Mouse (Mus musculus) midbrain, embryonic 16.5 days (tissue): ENCODE results near the gene Pik3r5. TPM values are rescaled to one million over a fixed set of nuclear protein-coding genes. Genes with fewer than 3 reads are reported as not detected.

ENCODE experiments used
- ATAC-seq: fragments of 200-750 bp; cut with Nextera tagmentation; 2 replicates; pipeline ENCODE4 v1.8.0; 2017; ENCODE audit warnings: moderate TSS enrichment
- H3K27ac ChIP-seq: fragments of 300-500 bp; sonication (generic); 2 replicates; pipeline ENCODE4 v1.5.1; 2014; ENCODE audit warnings: mild to moderate bottlenecking, low read length, mixed read lengths
- H3K27me3 ChIP-seq: fragments of 300-500 bp; sonication (generic); 2 replicates; pipeline ENCODE4 v1.6.1; 2014; ENCODE audit warnings: low read depth, low read length, mixed read lengths; ENCODE audit not compliant: control insufficient read depth, insufficient read depth
- H3K36me3 ChIP-seq: fragments of 300-500 bp; sonication (generic); 2 replicates; pipeline ENCODE4 v1.6.1; 2014; ENCODE audit warnings: mild to moderate bottlenecking, low read length, moderate library complexity, mixed read lengths; ENCODE audit not compliant: control insufficient read depth, insufficient read depth
- H3K4me1 ChIP-seq: fragments of 300-500 bp; sonication (generic); 2 replicates; pipeline ENCODE4 v1.6.1; 2014; ENCODE audit warnings: mild to moderate bottlenecking, low read length, mixed read lengths; ENCODE audit not compliant: control insufficient read depth, insufficient read depth
- H3K4me2 ChIP-seq: fragments of 300-500 bp; sonication (generic); 2 replicates; pipeline ENCODE4 v1.6.1; 2014; ENCODE audit warnings: mild to moderate bottlenecking, low read length, mixed read lengths
- H3K4me3 ChIP-seq: fragments of 300-500 bp; sonication (generic); 2 replicates; pipeline ENCODE4 v1.5.1; 2014; ENCODE audit warnings: low read depth, mild to moderate bottlenecking, low read length, moderate library complexity, mixed read lengths
- H3K9ac ChIP-seq: fragments of 300-500 bp; sonication (generic); 2 replicates; pipeline ENCODE4 v1.6.1; 2014; ENCODE audit warnings: low read depth, low read length, mixed read lengths
- H3K9me3 ChIP-seq: fragments of 300-500 bp; sonication (generic); replicated peaks from 2 replicates; pipeline ENCODE4 v1.6.1; 2014; ENCODE audit warnings: mild to moderate bottlenecking, low read length, mixed read lengths; ENCODE audit not compliant: control insufficient read depth, poor library complexity, severe bottlenecking
- WGBS: fragments of 180-500 bp; shearing (Covaris S2); extraction: QIAGEN DNeasy Blood & Tissue Kit; methylation state at CpG from one replicate; pipeline ENCODE4 v1.1.7; 2014; 5-methylcytosine and 5-hydroxymethylcytosine counted together
- polyA plus RNA-seq: library from polyadenylated mRNA; unstranded; fragments of >200 nt; fragmentation: Nextera tagmentation; extraction: Ambion mirVana; gene quantifications from 2 replicates; pipeline ENCODE4 v1.2.1, GENCODE M21; 2015

Gene Pik3r5
- polyA plus RNA-seq, 1 experiment from 2014 or later: 0.24 TPM

- no peak overlapping the region for H3K4me2 ChIP-seq
- no peak for ATAC-seq
These were observed 8.2 kb downstream of the Pik3r5 start for GRCm38 (mm10) chr11:68440100-68440499.

GRCm38 (mm10) chr11:68440965-68441364, 9.0 kb downstream of the Pik3r5 start:
- Histone ChIP-seq H3K9ac (no peak overlapping the region), H3K4me3 (no peak overlapping the region), H3K27me3 (no peaks in the 10 kb centered on the region), H3K36me3 (no peaks in the 10 kb centered on the region), H3K4me2 (no peak overlapping the region), H3K9me3 (no peaks in the 10 kb centered on the region), H3K27ac (no peak overlapping the region), H3K4me1 (no peaks in the 10 kb centered on the region)
- 81% methylated on average over 5 of the region's 5 CpGs for WGBS
- ATAC-seq: no peak

More at GRCm38 (mm10) chr11:68440100-68440499, 8.2 kb downstream of the Pik3r5 start:
- no peak overlapping the region for H3K27ac ChIP-seq
- no peaks in the 10 kb centered on the region for H3K27me3 ChIP-seq
- H3K9ac ChIP-seq: no peak overlapping the region
- WGBS: 84% methylated on average over 9 of the region's 9 CpGs
- no peak overlapping the region for H3K4me3 ChIP-seq
- H3K36me3 ChIP-seq: no peaks in the 10 kb centered on the region
- no peaks in the 10 kb centered on the region for H3K4me1 ChIP-seq
- no peaks in the 10 kb centered on the region for H3K9me3 ChIP-seq

- no peak overlapping the region for H3K4me2 ChIP-seq
- H3K4me3 ChIP-seq: no peak overlapping the region
- H3K9me3 ChIP-seq: no peaks in the 10 kb centered on the region
- no peak for ATAC-seq
- H3K27me3 ChIP-seq: no peaks in the 10 kb centered on the region
- H3K4me1 ChIP-seq: no peaks in the 10 kb centered on the region
- H3K9ac ChIP-seq: no peak overlapping the region
- H3K36me3 ChIP-seq: no peaks in the 10 kb centered on the region
- no peak overlapping the region for H3K27ac ChIP-seq
- 90% methylated on average over 8 of the region's 8 CpGs for WGBS
These were observed 10.4 kb downstream of the Pik3r5 start for GRCm38 (mm10) chr11:68442346-68442745.

- ATAC-seq: no peak
- Histone ChIP-seq H3K27ac (no peak overlapping the region), H3K36me3 (no peaks in the 10 kb centered on the region), H3K27me3 (no peaks in the 10 kb centered on the region), H3K9me3 (no peaks in the 10 kb centered on the region), H3K4me1 (no peaks in the 10 kb centered on the region), H3K4me3 (no peak overlapping the region), H3K9ac (no peak overlapping the region), H3K4me2 (no peak overlapping the region)
- 76% methylated on average over 12 of the region's 12 CpGs for whole genome bisulfite sequencing
These were observed 11.2 kb downstream of the Pik3r5 start for GRCm38 (mm10) chr11:68442983-68443638.

- no peak for ATAC-seq
These were observed 14.0 kb downstream of the Pik3r5 start for GRCm38 (mm10) chr11:68445901-68446300.

GRCm38 (mm10) chr11:68446547-68446946, 14.6 kb downstream of the Pik3r5 start:
- Histone ChIP-seq H3K4me2 (no peak overlapping the region), H3K27me3 (no peaks in the 10 kb centered on the region), H3K9ac (no peak overlapping the region), H3K4me3 (no peak overlapping the region), H3K36me3 (no peaks in the 10 kb centered on the region), H3K9me3 (no peaks in the 10 kb centered on the region), H3K4me1 (peaks cover 11% of the 10 kb centered on the region), H3K27ac (no peak overlapping the region)
- 91% methylated on average over 4 of the region's 4 CpGs for WGBS
- no peak for ATAC-seq

More at GRCm38 (mm10) chr11:68445901-68446300, 14.0 kb downstream of the Pik3r5 start:
- Histone ChIP-seq H3K27ac (no peak overlapping the region), H3K9ac (no peak overlapping the region), H3K27me3 (no peaks in the 10 kb centered on the region), H3K36me3 (no peaks in the 10 kb centered on the region), H3K4me1 (peaks cover 4% of the 10 kb centered on the region), H3K4me2 (no peak overlapping the region), H3K9me3 (no peaks in the 10 kb centered on the region), H3K4me3 (no peak overlapping the region)
- WGBS: 88% methylated on average over 4 of the region's 4 CpGs

- no peak overlapping the region for H3K4me3 ChIP-seq
- H3K4me1 ChIP-seq: peaks cover 11% of the 10 kb centered on the region
- no peak overlapping the region for H3K4me2 ChIP-seq
- no peak overlapping the region for H3K9ac ChIP-seq
- no peaks in the 10 kb centered on the region for H3K27me3 ChIP-seq
- 93% methylated on average over 2 of the region's 2 CpGs for WGBS
- H3K36me3 ChIP-seq: no peaks in the 10 kb centered on the region
- no peak for ATAC-seq
- no peaks in the 10 kb centered on the region for H3K9me3 ChIP-seq
- H3K27ac ChIP-seq: no peak overlapping the region
These were observed 15.3 kb downstream of the Pik3r5 start for GRCm38 (mm10) chr11:68447242-68447641.

GRCm38 (mm10) chr11:68448356-68448755, 16.4 kb downstream of the Pik3r5 start:
- whole genome bisulfite sequencing: 91% methylated on average over 7 of the region's 7 CpGs

GRCm38 (mm10) chr11:68451282-68451735, 19.4 kb downstream of the Pik3r5 start:
- Histone ChIP-seq H3K4me3 (no peak overlapping the region), H3K9ac (no peak overlapping the region), H3K4me1 (peaks cover 11% of the 10 kb centered on the region), H3K4me2 (no peak overlapping the region; the same call in 1 of the 2 replicates), H3K9me3 (no peaks in the 10 kb centered on the region), H3K27ac (no peak overlapping the region; the same call in 1 of the 2 replicates), H3K27me3 (no peaks in the 10 kb centered on the region), H3K36me3 (no peaks in the 10 kb centered on the region)
- no peak for ATAC-seq
- 62% methylated on average over 10 of the region's 10 CpGs for WGBS

More at GRCm38 (mm10) chr11:68448356-68448755, 16.4 kb downstream of the Pik3r5 start:
- no peak overlapping the region for H3K27ac ChIP-seq
- H3K9ac ChIP-seq: no peak overlapping the region
- H3K4me1 ChIP-seq: peaks cover 11% of the 10 kb centered on the region
- no peaks in the 10 kb centered on the region for H3K27me3 ChIP-seq
- no peaks in the 10 kb centered on the region for H3K36me3 ChIP-seq
- ATAC-seq: no peak
- no peak overlapping the region for H3K4me2 ChIP-seq
- H3K4me3 ChIP-seq: no peak overlapping the region
- H3K9me3 ChIP-seq: no peaks in the 10 kb centered on the region
